Mouse (Mus musculus) liver (tissue): ENCODE data around the gene Plagl2.

Source experiments
- DNase-seq: peaks from one replicate; pipeline ENCODE4 v3.0.0-alpha.2; 2020; ENCODE audit warnings: mixed read lengths

Plagl2 gene

DNA sequence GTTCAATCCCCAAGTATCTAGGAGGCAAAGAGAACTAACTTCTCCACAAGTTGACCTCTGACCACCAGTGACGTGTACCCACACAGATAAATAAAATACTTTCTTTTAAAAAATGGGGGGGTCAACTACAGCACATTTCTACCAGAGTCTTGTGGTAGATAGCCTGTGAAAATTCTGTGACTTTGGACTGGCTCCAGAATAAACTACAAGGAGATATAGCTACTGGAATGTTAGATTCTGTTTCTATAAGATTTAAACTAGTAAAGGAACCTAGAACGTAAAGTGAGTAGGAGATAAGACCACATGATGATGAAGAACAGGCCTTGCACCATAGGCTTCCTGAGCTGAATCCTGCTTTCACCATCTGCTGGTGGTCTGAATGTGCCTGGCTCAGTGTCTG is 53.4 kb downstream of the Plagl2 start:
- no peak for DNase-seq

DNA sequence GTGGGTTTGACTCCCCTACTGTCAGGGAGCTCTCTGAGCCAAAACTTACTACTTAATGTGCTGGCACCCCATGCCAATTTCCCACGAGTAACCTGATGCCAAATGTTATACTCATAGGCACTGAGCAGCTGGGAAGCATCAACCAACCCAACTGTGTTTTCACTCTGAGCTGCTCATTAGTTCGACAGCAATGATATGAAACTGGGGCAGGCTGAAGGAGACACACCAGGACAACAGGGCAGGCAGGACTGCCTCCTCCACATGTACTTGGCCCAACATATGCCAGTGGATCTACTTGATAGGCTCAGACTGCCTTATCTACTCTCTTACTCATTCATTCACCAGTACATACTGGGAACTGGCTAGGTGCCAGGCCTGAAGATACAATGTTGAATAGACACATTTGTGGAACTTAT is 55.0 kb downstream of the Plagl2 start:
- DNase-seq, result no peak

DNA sequence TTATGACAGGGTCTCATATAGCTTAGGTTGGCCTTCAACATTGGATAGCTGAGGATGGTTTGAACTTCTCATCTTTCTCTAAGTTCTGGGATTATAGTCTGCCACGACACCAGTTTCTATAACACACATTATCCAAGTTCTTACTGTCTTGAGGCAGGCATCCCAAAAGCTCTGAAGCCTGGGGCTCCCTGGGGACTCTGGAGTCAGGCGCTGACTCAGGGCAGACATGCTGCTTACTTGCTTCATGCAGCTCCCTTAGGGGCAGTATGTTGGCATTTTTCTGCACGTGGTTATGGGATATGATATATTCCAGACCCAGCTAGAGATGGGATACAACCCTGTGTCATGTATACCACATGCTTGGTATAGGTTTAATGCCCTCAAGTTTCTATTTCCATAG is 61.3 kb downstream of the Plagl2 start:
- no peak for DNase-seq

DNA sequence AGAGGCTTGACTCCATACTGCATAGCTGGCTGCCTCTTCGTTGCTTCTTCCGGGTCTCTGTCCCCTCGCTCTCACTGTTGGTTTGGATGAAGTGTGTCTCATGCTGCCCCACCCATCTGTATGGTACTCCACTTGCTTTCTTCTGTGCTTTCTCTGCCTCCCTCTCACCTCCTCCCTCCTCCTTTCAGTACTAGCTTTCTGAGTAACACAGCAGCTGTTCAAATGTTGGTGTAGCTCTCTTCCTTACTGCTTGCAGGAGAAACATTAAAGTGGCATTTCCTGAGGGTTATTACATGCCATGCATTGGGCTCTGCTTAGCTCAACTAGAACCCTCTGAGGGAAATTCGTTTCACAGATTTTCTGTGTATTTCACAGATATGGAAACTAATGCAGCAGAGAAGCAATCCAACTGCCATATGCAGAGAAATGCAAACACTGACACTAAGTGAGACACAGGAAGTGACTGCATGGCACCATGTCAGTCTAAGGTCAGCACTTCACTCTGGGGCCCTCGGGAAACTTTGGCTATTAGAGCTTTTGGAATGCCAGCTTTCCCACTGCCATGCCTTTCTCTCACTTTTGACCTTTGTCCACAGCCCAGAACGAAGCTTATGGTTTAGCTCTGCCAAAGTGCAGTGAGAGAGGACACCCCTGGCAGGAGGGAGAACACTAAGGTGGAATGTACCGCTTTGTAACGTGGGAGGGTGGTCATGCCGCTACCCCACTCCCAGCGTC is 61.9 kb downstream of the Plagl2 start:
- no peak for DNase-seq
